Mouse (Mus musculus): ENCODE results near the gene Hdx. TPM values are rescaled to one million over a fixed set of nuclear protein-coding genes. Genes with fewer than 3 reads are reported as not detected.
A peak's percentile ranks its signal among the peaks of the same experiment; 100 is the strongest.

Hdx gene
- 0.71 and 0.84 TPM in 2 replicates for polyA plus RNA-seq (2015; fragmentation: Nextera tagmentation; extraction: Ambion mirVana)

- no peaks in the 10 kb centered on the region for H3K9me3 ChIP-seq (ENCODE audit: low read length)
- ATAC-seq (ENCODE audit: low FRiP score, low TSS enrichment) = peak; percentile 97
- 17% methylated on average over 26 of the region's 26 CpGs for WGBS
- H3K27me3 ChIP-seq (ENCODE audit: insufficient read depth, low read length) = no peaks in the 10 kb centered on the region
- peak within 1 kb of the TSS; percentile 64 for H3K9ac ChIP-seq (replicated peaks; ENCODE audit: low read length)
- H3K4me3 ChIP-seq (ENCODE audit: low read length) = peak within 1 kb of the TSS; percentile 50
- H3K36me3 ChIP-seq (ENCODE audit: insufficient read depth, low read length) = no peaks in the 10 kb centered on the region
- H3K4me2 ChIP-seq (replicated peaks; ENCODE audit: low read depth, low read length) = peak within 1 kb of the TSS; percentile 53
- peak within 1 kb of the TSS; percentile 61 for H3K27ac ChIP-seq (ENCODE audit: low read length)
- H3K4me1 ChIP-seq (ENCODE audit: insufficient read depth, low read length) = no peaks in the 10 kb centered on the region
Observed at GRCm38 (mm10) chrX:111696356-111697282, at the start of gene Hdx. Gene Hdx (minus strand): TSS chrX:111697079.

DNA sequence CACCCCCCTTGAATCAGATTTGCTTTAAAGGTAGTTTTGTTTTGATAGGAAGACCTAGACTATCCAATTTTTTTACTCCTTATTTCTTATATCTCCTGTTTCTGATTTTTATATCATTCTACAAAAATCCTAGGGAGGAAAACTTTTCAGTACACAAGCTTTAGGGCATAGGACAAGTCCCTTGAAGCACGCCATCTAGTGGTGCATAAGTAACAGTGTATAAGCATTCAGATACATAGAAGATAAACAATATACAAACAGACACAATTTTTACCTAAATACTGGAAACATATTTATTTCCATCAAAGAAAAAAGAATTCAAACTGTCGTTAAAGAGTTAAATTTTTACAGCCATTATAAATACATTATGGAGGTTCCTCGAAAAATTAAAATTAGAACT, 11.2 kb downstream of the Hdx start:
- no peak overlapping the region for H3K4me2 ChIP-seq (replicated peaks; ENCODE audit: low read depth, low read length)
- no peaks in the 10 kb centered on the region for H3K4me1 ChIP-seq (ENCODE audit: insufficient read depth, low read length)
- H3K27me3 ChIP-seq (ENCODE audit: insufficient read depth, low read length) = no peaks in the 10 kb centered on the region
- no peak overlapping the region for H3K9ac ChIP-seq (replicated peaks; ENCODE audit: low read length)
- H3K4me3 ChIP-seq (ENCODE audit: low read length) = no peak overlapping the region
- 54% methylated on average over 3 of the region's 3 CpGs for WGBS
- no peaks in the 10 kb centered on the region for H3K36me3 ChIP-seq (ENCODE audit: insufficient read depth, low read length)
- no peak overlapping the region for H3K27ac ChIP-seq (ENCODE audit: low read length)
- ATAC-seq (ENCODE audit: low FRiP score, low TSS enrichment) = no peak
- no peaks in the 10 kb centered on the region for H3K9me3 ChIP-seq (ENCODE audit: low read length)

- H3K9me3 ChIP-seq (ENCODE audit: low read length) = no peaks in the 10 kb centered on the region
- no peak for ATAC-seq (ENCODE audit: low FRiP score, low TSS enrichment)
- H3K4me2 ChIP-seq (replicated peaks; ENCODE audit: low read depth, low read length) = no peak overlapping the region
- no peak overlapping the region for H3K4me3 ChIP-seq (ENCODE audit: low read length)
- no peak overlapping the region for H3K27ac ChIP-seq (ENCODE audit: low read length)
- H3K36me3 ChIP-seq (ENCODE audit: insufficient read depth, low read length) = no peaks in the 10 kb centered on the region
- no peaks in the 10 kb centered on the region for H3K27me3 ChIP-seq (ENCODE audit: insufficient read depth, low read length)
- H3K9ac ChIP-seq (replicated peaks; ENCODE audit: low read length) = no peak overlapping the region
- WGBS = 69% methylated on average over 3 of the region's 3 CpGs
- no peaks in the 10 kb centered on the region for H3K4me1 ChIP-seq (ENCODE audit: insufficient read depth, low read length)
Observed at GRCm38 (mm10) chrX:111671685-111672084, 25.2 kb downstream of the Hdx start.

DNA sequence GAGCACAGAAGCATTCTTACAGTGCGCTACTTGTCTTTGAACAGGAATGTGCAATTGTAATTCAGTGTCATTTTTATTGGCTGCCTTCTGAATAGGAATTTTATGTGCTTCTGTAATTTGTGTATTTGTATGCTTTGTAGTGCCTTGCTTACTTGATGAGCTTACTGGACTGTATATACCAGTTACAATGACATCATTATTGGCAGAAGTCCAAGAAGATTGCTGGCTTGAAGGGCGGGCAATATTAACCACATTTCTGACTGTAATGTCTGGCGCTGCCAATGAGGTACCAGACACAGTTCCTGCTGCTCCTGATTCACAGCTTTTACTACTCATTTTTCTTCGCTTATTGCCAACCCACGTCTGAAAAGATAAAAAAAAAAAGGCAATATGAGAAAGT, 36.5 kb downstream of the Hdx start:
- no peak overlapping the region for H3K4me3 ChIP-seq (ENCODE audit: low read length)
- no peak overlapping the region for H3K4me2 ChIP-seq (replicated peaks; ENCODE audit: low read depth, low read length)
- no peaks in the 10 kb centered on the region for H3K4me1 ChIP-seq (ENCODE audit: insufficient read depth, low read length)
- H3K27me3 ChIP-seq (ENCODE audit: insufficient read depth, low read length) = no peaks in the 10 kb centered on the region
- ATAC-seq (ENCODE audit: low FRiP score, low TSS enrichment) = no peak
- H3K27ac ChIP-seq (ENCODE audit: low read length) = no peak overlapping the region
- no peaks in the 10 kb centered on the region for H3K36me3 ChIP-seq (ENCODE audit: insufficient read depth, low read length)
- 70% methylated on average over 5 of the region's 5 CpGs for WGBS
- H3K9ac ChIP-seq (replicated peaks; ENCODE audit: low read length) = no peak overlapping the region
- H3K9me3 ChIP-seq (ENCODE audit: low read length) = no peaks in the 10 kb centered on the region

GRCm38 (mm10) chrX:111658671-111659070, 38.2 kb downstream of the Hdx start:
- ATAC-seq (ENCODE audit: low FRiP score, low TSS enrichment) = no peak
- Histone ChIP-seq H3K9me3 (ENCODE audit: low read length) (no peaks in the 10 kb centered on the region), H3K4me2 (replicated peaks; ENCODE audit: low read depth, low read length) (no peak overlapping the region), H3K36me3 (ENCODE audit: insufficient read depth, low read length) (no peaks in the 10 kb centered on the region), H3K27ac (ENCODE audit: low read length) (no peak overlapping the region), H3K4me3 (ENCODE audit: low read length) (no peak overlapping the region), H3K4me1 (ENCODE audit: insufficient read depth, low read length) (no peaks in the 10 kb centered on the region), H3K9ac (replicated peaks; ENCODE audit: low read length) (no peak overlapping the region), H3K27me3 (ENCODE audit: insufficient read depth, low read length) (no peaks in the 10 kb centered on the region)
- 90% methylated on average over 4 of the region's 4 CpGs for WGBS

GRCm38 (mm10) chrX:111644945-111645344, 51.9 kb downstream of the Hdx start:
- Histone ChIP-seq H3K9me3 (ENCODE audit: low read length) (no peaks in the 10 kb centered on the region), H3K4me2 (replicated peaks; ENCODE audit: low read depth, low read length) (no peak overlapping the region), H3K36me3 (ENCODE audit: insufficient read depth, low read length) (no peaks in the 10 kb centered on the region), H3K9ac (replicated peaks; ENCODE audit: low read length) (no peak overlapping the region), H3K27ac (ENCODE audit: low read length) (no peak overlapping the region), H3K27me3 (ENCODE audit: insufficient read depth, low read length) (no peaks in the 10 kb centered on the region), H3K4me3 (ENCODE audit: low read length) (no peak overlapping the region), H3K4me1 (ENCODE audit: insufficient read depth, low read length) (no peaks in the 10 kb centered on the region)
- 77% methylated on average over 4 of the region's 4 CpGs for WGBS
- ATAC-seq (ENCODE audit: low FRiP score, low TSS enrichment) = no peak

GRCm38 (mm10) chrX:111640616-111641015, 56.3 kb downstream of the Hdx start:
- H3K4me1 ChIP-seq (ENCODE audit: insufficient read depth, low read length) = no peaks in the 10 kb centered on the region
- H3K36me3 ChIP-seq (ENCODE audit: insufficient read depth, low read length) = no peaks in the 10 kb centered on the region
- no peak overlapping the region for H3K27ac ChIP-seq (ENCODE audit: low read length)
- H3K4me2 ChIP-seq (replicated peaks; ENCODE audit: low read depth, low read length) = no peak overlapping the region
- H3K9me3 ChIP-seq (ENCODE audit: low read length) = no peaks in the 10 kb centered on the region
- 76% methylated on average over 5 of the region's 5 CpGs for WGBS
- no peak for ATAC-seq (ENCODE audit: low FRiP score, low TSS enrichment)
- H3K9ac ChIP-seq (replicated peaks; ENCODE audit: low read length) = no peak overlapping the region
- no peak overlapping the region for H3K4me3 ChIP-seq (ENCODE audit: low read length)
- H3K27me3 ChIP-seq (ENCODE audit: insufficient read depth, low read length) = no peaks in the 10 kb centered on the region

DNA sequence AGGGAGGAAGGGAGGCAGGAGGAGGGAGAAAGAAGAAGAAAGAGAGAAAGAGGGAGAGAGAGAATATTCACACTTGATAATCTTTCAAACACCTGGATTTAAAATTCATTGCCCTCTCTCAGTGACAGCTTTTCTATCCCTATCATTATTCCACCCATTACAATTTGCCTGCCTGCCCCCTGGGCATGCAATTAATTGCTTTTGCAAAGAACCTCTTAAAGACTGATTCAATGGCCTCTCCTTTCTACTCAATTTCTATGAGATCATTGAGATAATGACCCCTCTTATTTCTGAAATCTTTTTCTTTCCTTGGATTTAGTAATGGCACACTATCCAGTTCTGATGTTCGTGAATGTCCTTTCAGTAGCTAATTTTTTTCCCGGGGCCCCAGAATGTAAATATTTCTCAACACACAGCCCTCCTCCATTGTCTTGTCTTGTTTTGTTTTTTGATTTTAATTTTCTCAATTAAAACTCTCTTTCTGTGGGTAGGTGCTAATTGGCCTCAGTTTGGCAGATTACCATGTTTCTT, 99.2 kb downstream of the Hdx start:
- no peaks in the 10 kb centered on the region for H3K27me3 ChIP-seq (ENCODE audit: insufficient read depth, low read length)
- H3K9me3 ChIP-seq (ENCODE audit: low read length) = no peaks in the 10 kb centered on the region
- H3K36me3 ChIP-seq (ENCODE audit: insufficient read depth, low read length) = no peaks in the 10 kb centered on the region
- no peak overlapping the region for H3K4me2 ChIP-seq (replicated peaks; ENCODE audit: low read depth, low read length)
- ATAC-seq (ENCODE audit: low FRiP score, low TSS enrichment) = no peak
- H3K27ac ChIP-seq (ENCODE audit: low read length) = no peak overlapping the region
- 83% methylated on average over 2 of the region's 2 CpGs for WGBS
- no peak overlapping the region for H3K4me3 ChIP-seq (ENCODE audit: low read length)
- no peaks in the 10 kb centered on the region for H3K4me1 ChIP-seq (ENCODE audit: insufficient read depth, low read length)
- H3K9ac ChIP-seq (replicated peaks; ENCODE audit: low read length) = no peak overlapping the region

DNA sequence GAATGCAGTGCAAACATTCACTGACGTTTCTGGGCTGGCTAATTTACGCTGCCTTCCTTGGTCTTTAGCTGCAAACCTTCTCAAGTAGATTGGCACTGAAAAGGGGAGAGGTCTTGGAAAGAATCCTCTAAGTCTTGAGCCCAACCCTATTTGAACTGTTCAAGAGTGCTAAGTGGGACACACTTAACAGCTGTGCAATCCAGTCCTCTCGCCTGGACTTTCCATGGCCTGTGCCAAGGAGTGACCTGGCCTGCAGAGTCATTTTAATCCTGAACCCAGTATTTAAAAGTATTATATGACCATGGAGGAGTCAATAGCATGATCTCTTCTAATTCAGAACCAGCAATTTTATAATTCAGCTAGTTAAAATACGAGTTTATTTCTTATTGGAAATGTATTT, 109.3 kb downstream of the Hdx start:
- Histone ChIP-seq H3K4me3 (ENCODE audit: low read length) (no peak overlapping the region), H3K4me2 (replicated peaks; ENCODE audit: low read depth, low read length) (no peak overlapping the region), H3K4me1 (ENCODE audit: insufficient read depth, low read length) (no peaks in the 10 kb centered on the region), H3K36me3 (ENCODE audit: insufficient read depth, low read length) (no peaks in the 10 kb centered on the region), H3K9ac (replicated peaks; ENCODE audit: low read length) (no peak overlapping the region), H3K27ac (ENCODE audit: low read length) (no peak overlapping the region), H3K27me3 (ENCODE audit: insufficient read depth, low read length) (no peaks in the 10 kb centered on the region), H3K9me3 (ENCODE audit: low read length) (no peaks in the 10 kb centered on the region)
- 63% methylated on average over 4 of the region's 4 CpGs for WGBS
- no peak for ATAC-seq (ENCODE audit: low FRiP score, low TSS enrichment)

DNA sequence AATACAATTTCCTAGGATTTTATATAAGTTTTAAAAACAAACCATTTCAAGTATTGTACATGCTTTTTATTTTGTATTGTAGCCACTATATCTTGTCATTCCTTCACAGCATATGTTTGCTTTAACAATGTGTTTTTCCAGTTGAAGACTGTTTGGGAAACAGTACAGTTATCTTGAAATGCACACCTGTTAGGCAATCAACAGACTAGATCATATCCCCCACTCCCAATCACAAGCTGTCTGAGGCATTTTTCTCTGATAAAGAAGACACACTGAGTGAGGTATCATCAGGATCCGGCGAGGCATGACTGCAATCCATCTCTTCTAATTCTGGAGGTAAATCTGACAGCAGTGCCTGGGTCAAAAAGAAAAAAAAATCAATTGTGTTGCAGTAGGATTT, 119.8 kb downstream of the Hdx start:
- Histone ChIP-seq H3K9me3 (ENCODE audit: low read length) (no peaks in the 10 kb centered on the region), H3K27ac (ENCODE audit: low read length) (no peak overlapping the region), H3K4me3 (ENCODE audit: low read length) (no peak overlapping the region), H3K4me1 (ENCODE audit: insufficient read depth, low read length) (no peaks in the 10 kb centered on the region), H3K4me2 (replicated peaks; ENCODE audit: low read depth, low read length) (no peak overlapping the region), H3K36me3 (ENCODE audit: insufficient read depth, low read length) (no peaks in the 10 kb centered on the region), H3K9ac (replicated peaks; ENCODE audit: low read length) (no peak overlapping the region), H3K27me3 (ENCODE audit: insufficient read depth, low read length) (no peaks in the 10 kb centered on the region)
- no peak for ATAC-seq (ENCODE audit: low FRiP score, low TSS enrichment)
- WGBS = 79% methylated on average over 2 of the region's 2 CpGs

Data from kidney, embryonic 16.5 days (tissue).